In the genomic region with DNA sequence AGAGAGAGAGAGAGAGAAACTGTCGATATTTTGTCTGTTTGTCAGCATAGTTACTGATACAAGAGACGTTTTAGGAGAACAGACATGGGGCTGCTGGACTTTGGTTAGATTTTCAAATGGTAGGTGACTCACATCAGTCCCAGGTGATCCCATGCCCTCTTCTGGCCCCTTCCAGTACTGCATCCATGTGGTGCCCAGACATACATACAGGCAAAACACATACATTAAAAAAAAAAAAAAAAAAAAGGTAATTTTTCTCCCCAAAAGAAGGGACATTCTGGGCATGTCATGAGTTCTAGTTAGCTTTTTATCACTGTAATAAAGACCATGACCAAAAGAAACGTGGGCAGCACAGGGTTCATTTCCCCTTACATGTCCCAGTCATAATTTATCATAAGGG, we compare ENCODE assay signal across 8 mouse cellular contexts.
DNase-seq lines count a peak whose midpoint lies in the region; ATAC-seq and TF ChIP-seq lines count a peak whose summit lies in the region.

No protein-coding gene starts in this region.

- no peak overlapping the region for H3K4me3 ChIP-seq in heart, embryonic 10.5 days
- no peak overlapping the region for H3K4me3 ChIP-seq in midbrain, postnatal 0 days (ENCODE audit: low read depth, low read length)

- peak; percentile 73 for TF ChIP-seq CTCF in midbrain, postnatal 0 days (IDR thresholded peaks at IDR 0.05)

- no peak overlapping the region for H3K4me2 ChIP-seq in midbrain, postnatal 0 days (ENCODE audit: low read depth, low read length, poor library complexity, severe bottlenecking)

- no peaks in the 10 kb centered on the region for H3K4me1 ChIP-seq in heart, embryonic 10.5 days
- H3K4me1 ChIP-seq in midbrain, postnatal 0 days (ENCODE audit: insufficient read depth, low read length) = no peaks in the 10 kb centered on the region; the same call in 1 of the 2 replicates

- H3K9me3 ChIP-seq in heart, embryonic 10.5 days = no peaks in the 10 kb centered on the region
- H3K9me3 ChIP-seq in midbrain, postnatal 0 days (ENCODE audit: low read length) = no peaks in the 10 kb centered on the region

- WGBS in heart, embryonic 10.5 days = 29% methylated on average over 3 of the region's 3 CpGs
- 35% methylated on average over 3 of the region's 3 CpGs for WGBS in midbrain, postnatal 0 days

- ATAC-seq in midbrain, postnatal 0 days (ENCODE audit: low FRiP score) = no peak
- no peak for ATAC-seq in erythroblast, adult 5-6 weeks (replicated peaks; ENCODE audit: low FRiP score, poor library complexity, severe bottlenecking)

- H3K36me3 ChIP-seq in heart, embryonic 10.5 days = no peaks in the 10 kb centered on the region
- H3K36me3 ChIP-seq in midbrain, postnatal 0 days (ENCODE audit: insufficient read depth, low read length) = no peaks in the 10 kb centered on the region

- H3K27ac ChIP-seq in heart, embryonic 10.5 days = no peak overlapping the region
- H3K27ac ChIP-seq in midbrain, postnatal 0 days (ENCODE audit: low read depth, low read length) = no peak overlapping the region

- peak; percentile 21 for DNase-seq in heart, adult 8-10 months (ENCODE audit: low spot score)
- DNase-seq in heart, embryonic 10.5 days (ENCODE audit: low spot score) = no peak
- DNase-seq in CD4-positive helper T cell, adult 2 months (ENCODE audit: low read depth, low spot score) = peak; percentile 69
- peak; percentile 60 for DNase-seq in adrenal gland, postnatal 25 days
- DNase-seq in fibroblast of lung, adult 2 months (ENCODE audit: low read depth) = peak; percentile 56
- peak; percentile 17 for DNase-seq in layer of hippocampus, adult 9-11 months
- DNase-seq in midbrain, postnatal 0 days (ENCODE audit: low spot score) = peak; percentile 62

- no peak overlapping the region for H3K9ac ChIP-seq in midbrain, postnatal 0 days (replicated peaks; ENCODE audit: low read length, poor library complexity, severe bottlenecking)

- H3K27me3 ChIP-seq in heart, embryonic 10.5 days (ENCODE audit: insufficient read depth, poor library complexity, severe bottlenecking) = peaks cover 13% of the 10 kb centered on the region
- no peaks in the 10 kb centered on the region for H3K27me3 ChIP-seq in midbrain, postnatal 0 days (ENCODE audit: insufficient read depth, low read length)
